Mouse (Mus musculus): ENCODE data around the gene Cpsf3.

GRCm38 (mm10) chr12:21285508-21286242 is 484 bp downstream of the Cpsf3 start:
- TF ChIP-seq CTCF (IDR thresholded peaks at IDR 0.05; ENCODE audit: extremely low read depth, insufficient read depth, low read length) (no peak), POLR2A (IDR thresholded peaks at IDR 0.05; ENCODE audit: extremely low read depth, insufficient read depth, low read length) (no peak)

Data from cortical plate, adult 2 months (tissue).